Mouse (Mus musculus) midbrain, embryonic 12.5 days (tissue): Measurements from ENCODE around the gene Zmynd12. TPM values are rescaled to one million over a fixed set of nuclear protein-coding genes. Genes with fewer than 3 reads are reported as not detected.

ENCODE experiments used
- ATAC-seq: fragments of 200-750 bp; cut with Nextera tagmentation; 2 replicates; pipeline ENCODE4 v1.8.0; 2017; ENCODE audit warnings: low read depth, moderate TSS enrichment, moderate library complexity; ENCODE audit not compliant: low FRiP score
- H3K27ac ChIP-seq: fragments of 300-500 bp; sonication (generic); replicated peaks from 2 replicates; pipeline ENCODE4 v1.5.1; 2016; ENCODE audit warnings: mild to moderate bottlenecking
- H3K27me3 ChIP-seq: fragments of 300-500 bp; sonication (generic); 2 replicates; pipeline ENCODE4 v1.6.1; 2016; ENCODE audit warnings: mild to moderate bottlenecking
- H3K36me3 ChIP-seq: fragments of 300-500 bp; sonication (generic); 2 replicates; pipeline ENCODE4 v1.6.1; 2016
- H3K4me1 ChIP-seq: fragments of 300-500 bp; sonication (generic); 2 replicates; pipeline ENCODE4 v1.6.1; 2016
- H3K4me2 ChIP-seq: fragments of 300-500 bp; sonication (generic); replicated peaks from 2 replicates; pipeline ENCODE4 v1.6.1; 2016; ENCODE audit warnings: mild to moderate bottlenecking, moderate library complexity
- H3K4me3 ChIP-seq: fragments of 300-500 bp; sonication (generic); 2 replicates; pipeline ENCODE4 v1.5.1; 2016; ENCODE audit warnings: mild to moderate bottlenecking
- H3K9ac ChIP-seq: fragments of 300-500 bp; sonication (generic); replicated peaks from 2 replicates; pipeline ENCODE4 v1.6.1; 2016; ENCODE audit warnings: mild to moderate bottlenecking, moderate library complexity
- H3K9me3 ChIP-seq: fragments of 300-500 bp; sonication (generic); 2 replicates; pipeline ENCODE4 v1.6.1; 2016; ENCODE audit warnings: mild to moderate bottlenecking
- WGBS: fragments of 180-500 bp; shearing (Covaris S2); methylation state at CpG from one replicate; pipeline ENCODE4 v1.1.7; 2016; 5-methylcytosine and 5-hydroxymethylcytosine counted together
- polyA plus RNA-seq: library from polyadenylated mRNA; unstranded; fragments of >200 nt; fragmentation: Nextera tagmentation; extraction: Ambion mirVana; gene quantifications from 2 replicates; pipeline ENCODE4 v1.2.1, GENCODE M21; 2016

Zmynd12 gene
- polyA plus RNA-seq, 1 experiment from 2014 or later, result 0.20 TPM

GRCm38 (mm10) chr4:119484882-119485281, 62.3 kb downstream of the Zmynd12 start:
- H3K36me3 ChIP-seq, result no peaks in the 10 kb centered on the region
- no peak for ATAC-seq
- no peak overlapping the region for H3K9ac ChIP-seq
- WGBS, result 82% methylated on average over 7 of the region's 7 CpGs
- no peaks in the 10 kb centered on the region for H3K4me1 ChIP-seq
- no peaks in the 10 kb centered on the region for H3K9me3 ChIP-seq
- H3K27ac ChIP-seq, result no peak overlapping the region
- no peak overlapping the region for H3K4me3 ChIP-seq
- H3K4me2 ChIP-seq, result no peak overlapping the region
- H3K27me3 ChIP-seq, result no peaks in the 10 kb centered on the region

GRCm38 (mm10) chr4:119489666-119490065, 67.1 kb downstream of the Zmynd12 start:
- ATAC-seq, result no peak
- H3K4me2 ChIP-seq, result no peak overlapping the region
- peaks cover 3% of the 10 kb centered on the region; the same call in 1 of the 2 replicates for H3K4me1 ChIP-seq
- no peak overlapping the region for H3K27ac ChIP-seq
- H3K9ac ChIP-seq, result no peak overlapping the region
- WGBS, result 83% methylated on average over 10 of the region's 10 CpGs
- no peak overlapping the region for H3K4me3 ChIP-seq
- peaks cover 21% of the 10 kb centered on the region for H3K27me3 ChIP-seq
- H3K9me3 ChIP-seq, result no peaks in the 10 kb centered on the region
- H3K36me3 ChIP-seq, result no peaks in the 10 kb centered on the region

- H3K27ac ChIP-seq, result no peak overlapping the region
- no peak overlapping the region for H3K4me3 ChIP-seq
- H3K36me3 ChIP-seq, result no peaks in the 10 kb centered on the region
- no peaks in the 10 kb centered on the region for H3K9me3 ChIP-seq
- no peak for ATAC-seq
- H3K4me2 ChIP-seq, result no peak overlapping the region
- no peak overlapping the region for H3K9ac ChIP-seq
- peaks cover 22% of the 10 kb centered on the region for H3K27me3 ChIP-seq
- peaks cover 3% of the 10 kb centered on the region; the same call in 1 of the 2 replicates for H3K4me1 ChIP-seq
- WGBS, result 73% methylated on average over 3 of the region's 3 CpGs
Measured at GRCm38 (mm10) chr4:119490806-119491205, 68.2 kb downstream of the Zmynd12 start.

GRCm38 (mm10) chr4:119492291-119492932, 69.8 kb downstream of the Zmynd12 start, which contains the start of gene Rimkla:
Rimkla (minus strand) TSS chr4:119492628.
- H3K4me3 ChIP-seq, result peak within 1 kb of the TSS; percentile 55
- under 1% methylated on average over 59 of the region's 77 CpGs for WGBS
- no peaks in the 10 kb centered on the region for H3K9me3 ChIP-seq
- H3K36me3 ChIP-seq, result no peaks in the 10 kb centered on the region
- peaks cover 22% of the 10 kb centered on the region for H3K27me3 ChIP-seq
- H3K27ac ChIP-seq, result peak within 1 kb of the TSS; percentile 75
- peak within 1 kb of the TSS; percentile 70 for H3K9ac ChIP-seq
- H3K4me1 ChIP-seq, result peaks cover 3% of the 10 kb centered on the region; the same call in 1 of the 2 replicates
- H3K4me2 ChIP-seq, result peak within 1 kb of the TSS; percentile 81
- peak; percentile 93 for ATAC-seq

- Histone ChIP-seq H3K9me3 (no peaks in the 10 kb centered on the region), H3K4me2 (peak overlapping the region; percentile 81), H3K9ac (peak overlapping the region; percentile 70), H3K36me3 (no peaks in the 10 kb centered on the region), H3K4me3 (peak overlapping the region; percentile 55), H3K4me1 (peaks cover 3% of the 10 kb centered on the region; the same call in 1 of the 2 replicates), H3K27ac (peak overlapping the region; percentile 75), H3K27me3 (peaks cover 22% of the 10 kb centered on the region)
- peak; percentile 50 for ATAC-seq
- WGBS, result 28% methylated on average over 10 of the region's 10 CpGs
Measured at GRCm38 (mm10) chr4:119492933-119493327, 70.3 kb downstream of the Zmynd12 start.

GRCm38 (mm10) chr4:119498319-119498848, 75.8 kb downstream of the Zmynd12 start:
- no peak overlapping the region for H3K9ac ChIP-seq
- H3K9me3 ChIP-seq, result no peaks in the 10 kb centered on the region
- no peak for ATAC-seq
- no peaks in the 10 kb centered on the region for H3K4me1 ChIP-seq
- no peaks in the 10 kb centered on the region for H3K36me3 ChIP-seq
- peaks cover 12% of the 10 kb centered on the region for H3K27me3 ChIP-seq
- H3K4me2 ChIP-seq, result no peak overlapping the region
- 72% methylated on average over 5 of the region's 5 CpGs for WGBS
- H3K4me3 ChIP-seq, result no peak overlapping the region
- no peak overlapping the region for H3K27ac ChIP-seq

GRCm38 (mm10) chr4:119511591-119511990, 89.0 kb downstream of the Zmynd12 start:
- WGBS, result 55% methylated on average over 2 of the region's 2 CpGs
- no peak for ATAC-seq
- H3K27me3 ChIP-seq, result no peaks in the 10 kb centered on the region
- H3K27ac ChIP-seq, result no peak overlapping the region
- H3K36me3 ChIP-seq, result no peaks in the 10 kb centered on the region
- no peaks in the 10 kb centered on the region for H3K4me1 ChIP-seq
- no peak overlapping the region for H3K4me3 ChIP-seq
- H3K9ac ChIP-seq, result no peak overlapping the region
- H3K4me2 ChIP-seq, result no peak overlapping the region
- H3K9me3 ChIP-seq, result no peaks in the 10 kb centered on the region

- no peaks in the 10 kb centered on the region for H3K4me1 ChIP-seq
- WGBS, result 79% methylated on average over 3 of the region's 3 CpGs
- no peak for ATAC-seq
Measured at GRCm38 (mm10) chr4:119512731-119513141, 90.1 kb downstream of the Zmynd12 start.

More at GRCm38 (mm10) chr4:119512731-119513141, 90.1 kb downstream of the Zmynd12 start:
- Histone ChIP-seq H3K4me3 (no peak overlapping the region), H3K36me3 (no peaks in the 10 kb centered on the region), H3K9me3 (no peaks in the 10 kb centered on the region), H3K4me2 (no peak overlapping the region), H3K27ac (no peak overlapping the region), H3K9ac (no peak overlapping the region), H3K27me3 (no peaks in the 10 kb centered on the region)

Other genes starting within 250 kb of the Zmynd12 start
- 7.7 and 12.0 TPM in 2 replicates for gene Zfp691, start 248.6 kb upstream of the Zmynd12 start, polyA plus RNA-seq
- gene Ermap, start 232.8 kb upstream of the Zmynd12 start, polyA plus RNA-seq, result 5.7 and 6.4 TPM in 2 replicates
- 168 and 190 TPM in 2 replicates for gene Svbp, start 227.5 kb upstream of the Zmynd12 start, polyA plus RNA-seq
- 0.20 TPM in 1 of 2 replicates, not detected in the other for gene Tmem269, start 204.6 kb upstream of the Zmynd12 start, polyA plus RNA-seq
- gene AU022252, start 190.1 kb upstream of the Zmynd12 start, polyA plus RNA-seq, result 34.4 and 39.5 TPM in 2 replicates
- 14.6 and 17.7 TPM in 2 replicates for gene P3h1, start 189.9 kb upstream of the Zmynd12 start, polyA plus RNA-seq
- 0.10 and 0.22 TPM in 2 replicates for gene Cldn19, start 167.4 kb upstream of the Zmynd12 start, polyA plus RNA-seq
- gene Ybx1, start 128.2 kb upstream of the Zmynd12 start, polyA plus RNA-seq, result 1,189 and 1,315 TPM in 2 replicates
- gene Ppih, start 102.3 kb upstream of the Zmynd12 start, polyA plus RNA-seq, result 86.7 and 96.4 TPM in 2 replicates
- 11.7 and 15.7 TPM in 2 replicates for gene Ccdc30, start 7.3 kb upstream of the Zmynd12 start, polyA plus RNA-seq
- gene Ppcs, start 394 bp upstream of the Zmynd12 start, polyA plus RNA-seq, result 20.0 and 21.0 TPM in 2 replicates
- gene Rimkla, start 69.8 kb downstream of the Zmynd12 start, polyA plus RNA-seq, result 8.9 and 9.3 TPM in 2 replicates
- 28.9 and 29.2 TPM in 2 replicates for gene Foxj3, start 114.2 kb downstream of the Zmynd12 start, polyA plus RNA-seq
- 3.8 and 4.6 TPM in 2 replicates for gene Frg2f1, start 116.7 kb downstream of the Zmynd12 start, polyA plus RNA-seq
- gene Guca2a, start 214.9 kb downstream of the Zmynd12 start, polyA plus RNA-seq, result not detected in 2 replicates
- gene Guca2b, start 236.1 kb downstream of the Zmynd12 start, polyA plus RNA-seq, result not detected in 2 replicates